Mouse (Mus musculus) granulocyte monocyte progenitor cell, adult 5-6 weeks (primary cell): ENCODE results near the gene Rprml. TPM values are rescaled to one million over a fixed set of nuclear protein-coding genes. Genes with fewer than 3 reads are reported as not detected.

Experiments used
- total RNA-seq, 2 experiments: library from RNA; stranded (forward) in 1 of 2; stranded (reverse) in 1 of 2; fragments of 200-712, 200-1000 nt in 1 of 2; fragments of >200 nt in 1 of 2; fragmentation: Nextera tagmentation in 1 of 2; gene quantifications; 2 replicates each; pipeline ENCODE4 v1.2.3; 2014 to 2017

The Rprml gene
- total RNA-seq, 2 experiments from 2014 or later = not detected

Other genes starting within 250 kb of the Rprml start
- gene Plekhm1, start 236.9 kb upstream of the Rprml start, total RNA-seq (2014; fragmentation: Nextera tagmentation) = 8.6 and 13.2 TPM in 2 replicates
- 3.9 and 4.8 TPM in 2 replicates for gene Plekhm1, start 236.9 kb upstream of the Rprml start, total RNA-seq (2017)
- not detected in 2 replicates for gene Lrrc37a, start 145.0 kb upstream of the Rprml start, total RNA-seq (2014; fragmentation: Nextera tagmentation)
- not detected in 2 replicates for gene Lrrc37a, start 145.0 kb upstream of the Rprml start, total RNA-seq (2017)
- gene Gm884, start 28.4 kb upstream of the Rprml start, total RNA-seq (2014; fragmentation: Nextera tagmentation) = not detected in 2 replicates
- not detected in 2 replicates for gene Gm884, start 28.4 kb upstream of the Rprml start, total RNA-seq (2017)
- gene Lyzl6, start 10.7 kb upstream of the Rprml start, total RNA-seq (2014; fragmentation: Nextera tagmentation) = not detected in 2 replicates
- gene Lyzl6, start 10.7 kb upstream of the Rprml start, total RNA-seq (2017) = not detected in 2 replicates
- gene Gosr2, start 48.3 kb downstream of the Rprml start, total RNA-seq (2014; fragmentation: Nextera tagmentation) = 48.8 and 57.1 TPM in 2 replicates
- 46.3 and 51.3 TPM in 2 replicates for gene Gosr2, start 48.3 kb downstream of the Rprml start, total RNA-seq (2017)
- not detected in 2 replicates for gene Wnt9b, start 100.3 kb downstream of the Rprml start, total RNA-seq (2014; fragmentation: Nextera tagmentation)
- gene Wnt9b, start 100.3 kb downstream of the Rprml start, total RNA-seq (2017) = not detected in 2 replicates
- not detected in 2 replicates for gene Wnt3, start 124.6 kb downstream of the Rprml start, total RNA-seq (2014; fragmentation: Nextera tagmentation)
- gene Wnt3, start 124.6 kb downstream of the Rprml start, total RNA-seq (2017) = not detected in 2 replicates